Mouse (Mus musculus): ENCODE measurements around the gene Gsto2.

GRCm38 (mm10) chr19:47927032-47927431, 61.7 kb downstream of the Gsto2 start:
- TF ChIP-seq POLR2A (IDR thresholded peaks at IDR 0.05; ENCODE audit: low read depth, low read length) (no peak), CTCF (IDR thresholded peaks at IDR 0.05; ENCODE audit: extremely low read depth, insufficient read depth, insufficient read length, insufficient replicate concordance) (no peak)
